Mouse (Mus musculus): ENCODE measurements at regions not wholly inside any gene's neighbourhood (a gene's known extent, or its start where the extent isn't known, plus 50 kb on each side); places are given as distances from the start of the nearest gene placed in this dataset.

DNA sequence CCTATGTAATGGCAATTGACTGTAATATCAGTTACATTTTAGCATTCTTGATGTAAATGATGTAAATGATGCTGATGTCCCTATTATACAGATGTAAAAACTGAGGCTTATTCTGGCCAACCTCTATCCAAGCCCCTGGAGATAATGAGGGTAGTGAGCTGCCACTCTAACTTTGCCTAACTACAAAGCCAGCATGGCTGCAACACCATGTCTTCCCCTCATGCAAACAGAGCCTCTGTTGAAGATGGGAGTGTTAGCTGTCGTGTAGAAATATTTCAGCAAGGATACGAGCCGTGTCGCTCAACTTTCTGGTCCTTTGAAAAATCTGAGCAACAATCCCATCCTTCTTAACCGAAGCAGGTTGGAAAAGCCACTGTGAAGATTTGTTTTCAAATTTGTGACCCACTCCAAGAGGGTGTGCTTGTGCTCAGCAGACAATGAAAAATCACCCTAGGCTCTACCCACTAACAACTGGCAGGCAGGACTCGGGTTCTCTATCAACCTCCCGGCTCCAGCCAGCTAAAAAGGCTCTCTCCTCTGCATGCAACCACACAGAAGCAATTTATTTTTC lies 90.2 kb downstream of the Il20rb start:
- TF ChIP-seq CTCF (IDR thresholded peaks at IDR 0.05; ENCODE audit: extremely low read depth, insufficient read length, insufficient replicate concordance, low read depth, low read length) = no peak
- no peak for TF ChIP-seq POLR2A (IDR thresholded peaks at IDR 0.05; ENCODE audit: low read depth, low read length)
